Mouse (Mus musculus): ENCODE results near the gene Olfr922. TPM values are rescaled to one million over a fixed set of nuclear protein-coding genes. Genes with fewer than 3 reads are reported as not detected.

Olfr922 gene
- not detected for total RNA-seq (2023)

DNA sequence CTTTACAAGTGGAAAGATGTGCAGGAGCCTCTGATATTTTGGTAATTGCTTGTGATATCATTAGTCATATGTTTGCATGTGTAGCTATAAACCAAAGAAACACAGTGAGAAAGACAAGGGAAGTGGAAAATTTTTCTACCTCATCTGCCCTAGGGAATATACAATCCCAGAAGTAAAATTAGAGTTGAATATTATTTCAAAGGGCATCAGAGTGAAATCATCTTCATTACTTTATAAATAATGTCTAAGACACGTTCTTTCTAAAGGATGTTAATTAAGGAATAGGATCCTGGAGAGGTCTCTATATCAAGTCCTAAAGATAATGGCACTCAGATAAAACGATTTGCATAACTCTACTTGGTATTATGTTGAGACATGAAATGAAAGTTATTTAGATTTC is at the start of gene Olfr922:
Olfr922 (plus strand) TSS at position 301 of the 400 bp plus-strand sequence.

DNA sequence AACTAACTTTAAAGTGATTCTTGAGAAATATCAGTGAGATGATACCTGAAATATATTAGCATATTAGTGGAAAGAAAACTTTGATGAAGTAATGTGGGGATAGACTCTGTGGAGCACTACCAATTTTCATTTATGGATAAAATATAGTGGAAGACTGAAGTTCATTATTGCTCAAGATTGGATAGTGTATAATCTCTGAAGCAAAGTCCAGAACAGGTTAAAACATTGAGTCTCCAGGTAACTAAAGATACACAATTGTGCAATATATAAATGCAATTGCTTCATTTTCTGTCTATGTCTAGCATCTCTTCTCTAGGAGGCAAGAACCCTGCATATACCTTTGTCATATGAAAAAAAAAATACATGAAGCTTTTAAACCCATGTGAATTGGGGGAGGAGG is 41.6 kb upstream of the Olfr922 start, which contains the start of gene Olfr921:
Olfr921 (plus strand) TSS at position 301 of the 400 bp plus-strand sequence.

GRCm38 (mm10) chr9:38826245-38826644 is 11.8 kb downstream of the Olfr922 start, which contains the start of gene Olfr923:
TSS of gene Olfr923 (plus strand) at chr9:38826545.

GRCm38 (mm10) chr9:38844149-38844548 is 29.7 kb downstream of the Olfr922 start, which contains the start of gene Olfr924:
TSS of gene Olfr924 (plus strand) at chr9:38844449.

GRCm38 (mm10) chr9:38854760-38855159 is 40.3 kb downstream of the Olfr922 start, which contains the start of gene Olfr26:
TSS of gene Olfr26 (plus strand) at chr9:38855060.

Other genes starting within 250 kb of the Olfr922 start
- gene Olfr912, start 234.4 kb upstream of the Olfr922 start, total RNA-seq (2023): not detected
- gene Olfr913, start 221.9 kb upstream of the Olfr922 start, total RNA-seq (2023): not detected
- not detected for gene Olfr914, start 209.5 kb upstream of the Olfr922 start, total RNA-seq (2023)
- gene Olfr916, start 154.7 kb upstream of the Olfr922 start, total RNA-seq (2023): not detected
- gene Olfr917, start 148.8 kb upstream of the Olfr922 start, total RNA-seq (2023): not detected
- not detected for gene Olfr918, start 140.0 kb upstream of the Olfr922 start, total RNA-seq (2023)
- not detected for gene Olfr919, start 110.9 kb upstream of the Olfr922 start, total RNA-seq (2023)
- gene Vwa5a, start 96.3 kb upstream of the Olfr922 start, total RNA-seq (2023): 5.0 TPM
- 0.12 TPM for gene Olfr920, start 62.3 kb upstream of the Olfr922 start, total RNA-seq (2023)
- not detected for gene Olfr921, start 41.5 kb upstream of the Olfr922 start, total RNA-seq (2023)
- gene Olfr923, start 11.9 kb downstream of the Olfr922 start, total RNA-seq (2023): not detected
- gene Olfr924, start 29.8 kb downstream of the Olfr922 start, total RNA-seq (2023): not detected
- gene Olfr26, start 40.4 kb downstream of the Olfr922 start, total RNA-seq (2023): not detected
- gene Olfr926, start 62.5 kb downstream of the Olfr922 start, total RNA-seq (2023): not detected
- gene Olfr930, start 115.2 kb downstream of the Olfr922 start, total RNA-seq (2023): not detected
- gene Olfr933, start 157.7 kb downstream of the Olfr922 start, total RNA-seq (2023): not detected
- not detected for gene Olfr934, start 173.7 kb downstream of the Olfr922 start, total RNA-seq (2023)
- not detected for gene Olfr935, start 185.1 kb downstream of the Olfr922 start, total RNA-seq (2023)
- gene Olfr146, start 208.8 kb downstream of the Olfr922 start, total RNA-seq (2023): not detected